Mouse (Mus musculus) ovary, adult 18-20 months (tissue): ENCODE measurements around the gene Nkx2-4.

Experiments used
- DNase-seq: peaks from one replicate; pipeline ENCODE4 v3.0.0; 2022; ENCODE audit warnings: low spot score, mixed read lengths

Nkx2-4 gene

DNA sequence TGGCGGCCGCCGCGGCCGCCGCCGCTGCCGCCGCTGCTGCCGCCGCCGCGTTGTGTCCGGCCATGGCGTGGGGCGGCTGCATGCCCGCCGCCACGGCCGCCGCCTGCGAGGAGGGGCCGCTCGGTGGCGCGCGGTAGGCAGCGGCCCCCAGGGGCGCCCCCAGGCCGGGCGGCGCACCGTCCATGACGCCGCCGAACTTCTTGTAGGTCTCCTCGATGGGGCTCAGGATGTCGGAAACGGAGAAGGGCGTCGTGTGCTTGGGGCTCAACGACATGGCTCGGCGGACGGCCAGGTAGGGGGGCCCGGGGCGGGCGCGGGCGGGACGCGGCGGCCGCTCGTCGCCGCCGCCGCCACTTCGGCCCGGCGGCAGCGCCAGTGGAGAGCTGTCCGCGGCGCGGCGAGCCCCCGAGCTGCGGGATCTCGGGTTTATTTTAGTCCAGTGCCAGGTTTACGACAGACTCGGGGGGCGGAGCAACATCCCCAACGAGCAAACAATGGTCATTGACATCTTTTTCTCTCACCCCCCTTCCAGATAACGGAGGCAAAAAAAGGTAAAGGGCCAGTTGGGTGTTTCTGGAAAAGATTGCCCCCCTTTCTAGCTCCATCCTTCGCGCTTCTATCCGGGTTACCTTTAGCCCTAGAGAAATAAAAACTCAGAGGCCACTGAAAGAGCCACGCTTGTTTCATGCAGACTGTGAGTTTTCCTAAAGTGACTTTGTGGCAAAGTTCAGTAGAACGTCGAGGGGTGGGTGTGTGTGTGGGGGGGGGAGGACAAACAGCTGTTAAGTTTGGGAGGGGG lies at the start of gene Nkx2-4:
Gene Nkx2-4 (minus strand): TSS at position 374 of the 799 bp plus-strand sequence.
- DNase-seq = no peak

DNA sequence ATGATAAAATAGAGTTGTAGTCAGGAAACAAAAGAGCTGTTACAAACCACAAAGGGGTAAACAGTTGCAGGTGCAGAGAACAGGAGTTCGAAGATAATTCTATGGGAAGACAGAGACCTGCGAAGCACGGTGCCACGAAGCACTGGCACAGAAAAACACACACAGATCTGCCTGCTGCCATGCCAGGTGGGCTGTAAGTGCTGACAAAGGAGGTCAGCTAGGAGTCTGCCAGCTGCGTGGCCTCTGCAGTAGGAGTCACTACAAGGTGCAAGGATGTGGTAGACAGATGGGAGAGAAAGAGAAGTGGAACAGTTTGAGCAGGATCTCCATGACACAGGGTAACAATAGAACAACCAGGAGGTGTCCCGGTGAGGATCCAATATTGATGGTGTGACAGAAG lies 42.1 kb upstream of the Nkx2-4 start:
- DNase-seq = no peak

DNA sequence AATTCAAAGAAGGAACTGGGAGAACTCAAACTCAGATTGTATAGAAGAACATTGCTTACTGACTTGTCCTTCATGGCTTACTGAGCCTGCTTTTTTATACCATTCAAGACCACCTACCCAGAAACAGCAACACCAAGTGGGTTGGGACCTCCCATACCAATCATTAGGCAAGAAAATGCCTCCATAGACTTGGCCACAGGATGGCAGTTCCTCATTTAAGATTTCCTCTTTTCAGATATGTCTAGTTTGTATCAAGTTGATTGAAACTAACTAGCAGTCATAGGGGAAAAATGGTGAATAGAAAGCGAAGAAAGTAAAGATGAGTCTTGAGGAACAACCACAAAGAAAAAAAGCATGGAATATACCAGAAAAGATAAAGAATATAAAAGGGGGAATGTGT lies 34.5 kb upstream of the Nkx2-4 start:
- DNase-seq = no peak

DNA sequence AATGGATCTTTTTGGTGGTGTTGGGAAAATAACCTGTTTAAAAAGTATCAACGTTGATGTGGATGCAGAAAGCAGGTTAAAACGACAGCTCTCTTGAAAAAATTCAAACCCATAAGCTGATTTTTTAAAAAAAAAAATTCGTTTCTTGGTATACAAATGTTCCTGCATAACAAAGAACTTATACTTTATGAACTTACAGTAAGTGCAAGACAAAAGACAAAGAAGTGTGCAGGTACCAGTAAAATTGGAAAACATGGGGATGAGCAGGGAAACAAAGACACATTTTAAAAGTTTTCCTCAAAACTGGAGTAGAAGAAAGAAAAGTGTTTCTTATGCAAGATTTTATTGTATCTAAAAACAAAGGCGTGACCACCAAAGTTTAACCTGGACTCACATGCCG lies 1.2 kb upstream of the Nkx2-4 start:
- DNase-seq = no peak

DNA sequence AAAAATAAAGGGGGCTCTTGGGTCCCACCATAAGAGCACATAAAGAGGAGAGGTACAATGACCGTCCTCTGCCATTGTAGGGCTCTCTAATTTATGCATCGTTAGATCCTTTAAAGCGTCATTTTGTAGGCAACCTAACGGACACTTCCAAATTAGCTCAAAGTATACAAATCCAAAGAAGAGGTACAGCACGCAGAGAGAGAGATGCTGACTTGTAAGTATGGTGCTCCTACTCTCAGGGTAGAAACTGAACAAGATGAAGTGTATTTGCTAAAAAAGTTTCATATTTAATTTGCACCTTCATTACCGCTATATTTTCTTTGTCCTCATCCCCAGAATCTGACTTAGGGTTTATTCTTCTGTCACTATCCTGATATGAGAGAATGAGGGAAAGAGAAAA lies 692 bp upstream of the Nkx2-4 start:
- no peak for DNase-seq

DNA sequence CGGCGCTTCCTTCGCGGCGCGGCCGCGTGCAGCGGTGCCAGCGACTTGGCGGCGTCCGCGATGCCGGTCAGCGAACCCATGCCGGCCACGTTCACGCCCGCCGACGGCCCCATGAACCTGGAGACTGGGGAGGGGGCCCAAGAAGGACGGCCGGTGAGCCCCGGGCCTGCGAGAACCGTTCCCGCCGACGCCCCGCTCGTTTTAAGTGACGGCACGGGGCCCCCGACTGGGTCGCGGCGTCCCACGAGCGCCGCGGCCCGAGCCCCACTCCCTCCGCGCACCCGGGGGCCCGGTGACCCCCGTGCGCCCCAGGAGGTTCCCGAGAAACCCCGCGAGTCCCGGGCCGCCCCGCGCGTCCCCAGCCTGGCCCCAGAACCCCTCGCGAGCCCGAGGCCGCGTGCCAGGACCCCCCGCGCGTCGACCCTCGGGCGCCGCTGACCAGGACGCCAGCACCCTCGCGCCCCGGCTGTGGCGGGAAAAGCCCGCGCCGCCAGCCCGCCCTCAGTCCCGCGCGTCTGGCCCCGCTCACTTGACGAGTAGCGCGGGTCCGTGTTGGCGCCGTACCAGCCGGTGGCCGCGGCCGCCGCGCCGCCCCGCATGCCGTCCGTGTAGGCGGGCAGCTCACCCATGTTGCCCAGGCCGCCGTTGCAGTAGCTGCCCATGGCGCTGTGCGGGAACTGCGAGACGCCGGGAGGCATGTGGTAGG lies 726 bp downstream of the Nkx2-4 start:
- DNase-seq = no peak

DNA sequence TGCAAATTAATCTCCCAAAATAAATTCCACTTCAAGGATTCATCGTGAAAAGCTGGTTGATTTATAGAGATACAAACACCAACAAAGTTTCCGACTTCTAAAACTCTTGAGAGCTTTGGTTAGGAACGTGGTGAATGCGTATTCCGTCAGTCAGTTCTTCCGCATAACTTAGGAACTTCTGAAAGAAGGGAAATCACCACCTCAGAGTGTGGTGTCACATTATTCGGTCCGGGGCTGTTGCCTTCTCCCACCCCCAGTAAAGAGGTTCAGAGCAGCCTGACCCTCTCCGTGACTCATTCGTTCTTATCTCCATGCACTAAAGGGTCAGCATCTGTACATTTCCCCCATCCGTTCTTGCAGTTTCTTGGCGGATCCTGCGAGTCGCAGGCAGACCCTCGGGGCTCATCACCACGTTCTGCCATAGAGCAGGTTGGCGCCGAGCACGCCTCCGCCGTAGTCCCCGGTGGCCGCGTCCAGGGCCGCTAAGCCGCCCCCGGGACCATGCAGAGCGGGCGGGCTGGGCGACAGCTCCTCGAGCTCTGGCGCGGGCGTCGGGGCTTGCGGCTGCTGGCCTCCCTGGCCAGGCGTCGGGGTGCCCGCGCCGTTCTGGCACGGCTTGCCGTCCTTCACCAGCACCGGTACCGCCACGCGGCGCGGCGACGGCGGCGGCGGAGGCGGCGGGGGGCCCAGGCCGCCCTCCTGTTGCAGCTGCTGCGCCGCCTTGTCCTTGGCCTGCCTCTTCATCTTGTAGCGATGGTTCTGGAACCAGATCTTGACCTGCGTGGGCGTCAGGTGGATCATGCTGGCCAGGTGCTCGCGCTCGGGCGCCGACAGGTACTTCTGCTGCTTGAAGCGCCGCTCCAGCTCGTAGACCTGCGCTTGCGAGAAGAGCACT lies 1.5 kb downstream of the Nkx2-4 start:
- DNase-seq = no peak

DNA sequence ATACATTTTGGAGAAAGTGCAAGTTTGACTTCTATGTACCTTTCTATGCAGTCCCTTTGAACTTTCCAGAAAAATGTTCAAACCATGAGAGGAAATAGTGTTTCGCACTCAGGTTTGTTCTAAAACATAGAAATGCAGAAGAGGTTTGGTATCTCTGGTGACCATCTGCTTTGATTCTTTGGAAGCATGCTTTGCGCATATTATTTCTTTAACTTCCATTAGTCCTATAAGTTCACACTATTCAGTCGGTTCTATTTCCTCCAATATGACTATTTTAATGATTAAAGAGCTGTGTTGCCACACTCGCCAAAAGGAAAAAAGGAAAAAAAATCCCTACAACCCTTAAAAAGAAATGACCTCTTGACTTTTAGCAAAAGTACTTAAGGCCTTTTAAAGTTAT lies 2.9 kb downstream of the Nkx2-4 start:
- no peak for DNase-seq

DNA sequence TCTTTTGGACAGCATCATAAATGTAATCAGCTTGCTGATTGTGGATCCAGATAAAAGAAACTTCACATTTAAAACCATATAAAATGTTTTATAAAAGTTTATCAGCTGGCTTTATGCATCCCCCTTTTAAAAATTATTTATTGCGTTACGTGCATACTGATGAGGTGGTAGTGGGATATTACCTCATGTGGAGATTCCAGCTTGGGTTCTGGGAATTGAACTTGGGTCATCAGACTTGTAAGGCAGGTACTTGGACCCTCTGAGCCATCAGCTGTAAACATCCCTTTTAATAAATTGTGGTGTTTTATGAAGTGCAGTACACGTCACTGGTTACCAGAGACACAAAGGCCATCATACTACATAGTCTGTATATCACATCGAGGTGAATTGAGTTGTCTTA lies 10.8 kb downstream of the Nkx2-4 start:
- no peak for DNase-seq

DNA sequence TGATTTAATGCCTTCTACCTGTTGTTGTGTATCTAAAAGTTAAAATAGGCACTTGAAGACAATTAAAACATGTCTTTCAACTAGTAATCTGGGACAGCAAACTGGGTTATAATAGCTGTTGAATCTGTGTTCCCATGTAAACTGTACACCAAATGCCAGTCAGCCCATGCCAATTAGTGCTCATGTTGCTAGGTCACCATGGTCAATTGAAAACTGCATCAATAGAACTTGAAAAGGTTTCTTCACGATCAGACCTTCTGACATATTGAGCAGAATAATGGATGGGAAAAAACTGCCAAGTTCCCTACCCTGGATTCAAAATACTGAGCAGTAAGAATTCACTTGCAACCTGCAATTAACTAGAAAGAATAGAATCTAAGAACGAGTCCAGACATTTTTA lies 11.3 kb downstream of the Nkx2-4 start:
- no peak for DNase-seq

DNA sequence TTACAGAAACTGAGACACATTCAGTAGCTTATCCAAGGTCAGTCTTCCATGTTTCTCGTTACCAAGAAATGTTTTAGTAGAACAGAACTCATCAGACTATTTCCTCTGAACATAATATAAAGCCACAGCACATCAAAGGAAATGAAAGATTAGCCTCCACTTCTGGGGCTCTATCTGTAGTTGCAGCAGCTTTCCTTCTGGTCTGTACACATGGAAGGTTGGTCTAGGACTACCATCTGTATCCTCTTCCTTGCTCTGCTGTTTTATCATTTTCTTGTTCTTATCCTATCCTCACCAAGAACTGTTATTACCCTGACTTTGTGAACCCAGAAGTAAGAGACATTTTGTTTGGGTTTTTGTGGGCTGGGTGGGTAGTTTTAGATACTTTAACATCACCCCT lies 14.9 kb downstream of the Nkx2-4 start:
- DNase-seq = no peak

DNA sequence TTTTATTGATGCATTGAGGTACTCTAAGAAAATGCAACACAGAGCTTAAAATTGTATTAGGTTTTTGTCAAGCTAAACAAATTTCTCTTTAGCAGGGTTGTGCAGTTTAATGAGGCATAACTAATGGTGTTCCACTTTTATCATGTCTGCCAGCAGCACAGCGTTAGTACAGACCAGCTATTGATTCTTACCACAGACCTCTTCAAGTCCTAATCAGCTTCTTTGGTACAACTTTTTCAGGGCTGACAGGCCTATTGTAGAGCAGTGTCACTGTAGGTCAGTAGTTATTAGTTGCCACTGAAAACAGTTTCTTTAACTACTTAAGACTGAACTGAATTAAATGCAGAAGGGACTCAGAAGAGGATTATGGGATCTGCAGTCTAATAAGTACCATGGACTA lies 16.2 kb downstream of the Nkx2-4 start:
- DNase-seq = no peak

DNA sequence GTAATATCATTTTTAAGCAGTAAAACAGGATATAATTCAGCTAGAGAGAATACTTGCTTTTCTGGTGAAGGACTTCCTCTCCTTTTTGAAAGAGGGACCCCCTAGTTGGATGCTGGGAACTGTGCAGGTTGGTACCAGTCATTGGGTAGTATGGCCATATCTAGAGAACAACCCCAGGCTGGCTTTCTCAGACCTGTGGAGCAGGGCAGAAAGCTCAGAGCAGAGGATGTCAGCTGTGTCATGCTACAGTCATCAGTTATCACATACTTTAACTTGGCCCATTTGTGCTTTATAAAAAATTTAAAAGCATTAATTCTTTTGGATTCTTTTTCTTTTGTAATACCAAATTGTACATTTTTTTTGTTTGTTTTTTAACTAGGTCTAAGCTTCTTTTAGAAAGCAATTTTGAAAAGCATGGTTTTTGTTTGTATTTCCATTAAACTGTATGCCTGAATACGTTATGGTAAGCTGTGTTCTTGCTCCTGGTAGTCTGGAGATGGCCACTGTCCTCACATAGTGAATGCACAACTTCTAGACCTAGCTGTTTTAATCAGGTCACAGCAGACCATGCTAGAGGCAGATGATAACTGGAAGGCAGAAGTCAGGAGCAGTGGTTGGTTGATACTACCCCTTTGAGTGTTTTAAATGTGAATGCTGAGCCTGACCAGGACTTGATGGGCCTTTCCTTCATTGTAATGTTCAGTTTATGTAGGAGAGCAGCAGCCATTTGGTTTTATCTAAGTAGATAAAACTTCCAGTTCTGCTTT lies 17.6 kb downstream of the Nkx2-4 start:
- no peak for DNase-seq

DNA sequence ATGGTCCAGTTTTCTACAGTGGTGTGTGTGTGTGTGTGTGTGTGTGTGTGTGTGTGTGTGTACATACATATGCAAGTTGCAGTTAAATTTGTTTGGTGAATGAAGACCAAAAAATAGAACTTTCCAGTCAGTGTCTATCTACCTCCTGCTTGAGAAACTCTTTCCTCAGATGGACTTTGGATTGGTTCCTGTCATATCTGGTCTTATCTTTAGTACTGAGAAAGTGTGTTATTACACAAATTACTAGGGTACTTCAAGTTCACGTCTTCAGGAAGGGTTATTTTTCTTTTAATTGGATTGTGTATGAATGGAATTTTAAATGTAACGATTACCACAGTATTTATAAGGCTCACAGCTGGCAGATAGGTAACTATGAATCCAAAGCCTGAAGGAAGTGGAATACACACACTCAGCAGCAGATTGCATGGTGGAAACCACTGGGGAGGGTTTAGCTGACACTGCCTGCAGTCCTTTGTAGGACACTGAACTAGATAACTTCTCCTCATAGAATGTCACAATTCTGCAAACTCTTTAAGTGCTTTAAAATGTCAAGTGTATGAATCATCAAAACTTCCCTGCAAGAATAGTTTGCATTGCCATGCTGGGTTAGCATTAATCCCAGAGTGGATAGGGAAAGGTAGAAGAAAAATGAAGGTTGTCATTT lies 31.9 kb downstream of the Nkx2-4 start:
- no peak for DNase-seq

DNA sequence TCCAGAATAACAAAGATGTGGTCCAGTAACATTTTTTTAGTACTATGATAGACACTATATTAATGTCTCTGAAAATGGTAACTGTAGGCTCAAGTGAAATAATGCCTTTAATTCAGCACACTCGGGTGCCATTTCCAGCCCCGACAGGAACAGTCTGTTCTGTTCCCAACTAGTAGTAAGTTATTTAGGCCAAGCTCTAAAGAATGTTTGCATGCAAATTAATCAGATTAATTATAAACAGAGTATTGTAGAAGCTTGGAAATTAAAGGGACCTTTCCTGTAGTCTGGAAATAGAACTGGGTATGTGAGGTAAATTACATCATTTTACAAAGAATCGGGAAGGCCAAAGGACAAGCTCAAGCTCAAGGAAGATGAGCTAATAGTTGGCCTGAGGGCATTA lies 38.2 kb downstream of the Nkx2-4 start:
- no peak for DNase-seq

DNA sequence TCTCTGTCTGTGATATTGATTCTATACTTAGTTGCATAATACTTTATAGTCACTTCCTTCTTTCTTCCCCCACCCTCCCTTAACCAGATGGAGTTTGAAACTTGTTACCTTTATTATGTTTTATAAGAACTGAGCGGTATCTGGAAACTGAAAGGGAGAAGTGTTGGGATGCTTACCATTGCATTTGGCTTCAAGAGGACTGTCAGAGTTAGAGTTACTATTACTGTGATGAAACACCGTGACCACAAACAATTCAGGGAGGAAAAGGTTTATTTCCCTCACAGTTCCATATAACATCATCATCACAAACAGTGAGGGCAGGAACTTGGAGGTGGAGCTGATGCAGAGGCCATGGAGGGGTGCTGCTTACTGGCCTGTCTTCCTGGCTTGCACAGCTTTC lies 49.4 kb downstream of the Nkx2-4 start:
- no peak for DNase-seq
